Mouse (Mus musculus): ENCODE results near the gene Rbbp8nl. TPM values are rescaled to one million over a fixed set of nuclear protein-coding genes. Genes with fewer than 3 reads are reported as not detected.

Rbbp8nl gene
- polyA plus RNA-seq, 1 experiment from 2014 or later: 1.6 TPM

- H3K4me2 ChIP-seq (replicated peaks; ENCODE audit: low read depth, low read length): peak within 1 kb of the TSS; percentile 73
- ATAC-seq (ENCODE audit: low FRiP score, low TSS enrichment): peak; percentile 95
- peaks cover 34% of the 10 kb centered on the region for H3K4me1 ChIP-seq (ENCODE audit: insufficient read depth, low read length)
- 6% methylated on average over 68 of the region's 68 CpGs for WGBS
- no peaks in the 10 kb centered on the region for H3K9me3 ChIP-seq (ENCODE audit: low read length)
- H3K4me3 ChIP-seq (ENCODE audit: low read length): peak within 1 kb of the TSS; percentile 86
- H3K36me3 ChIP-seq (ENCODE audit: insufficient read depth, low read length): no peaks in the 10 kb centered on the region
- H3K27ac ChIP-seq (ENCODE audit: low read length): peak within 1 kb of the TSS; percentile 37; the same call in 1 of the 2 replicates
- H3K27me3 ChIP-seq (ENCODE audit: insufficient read depth, low read length): no peaks in the 10 kb centered on the region
- peak within 1 kb of the TSS; percentile 92 for H3K9ac ChIP-seq (replicated peaks; ENCODE audit: low read length)
These were observed 16.1 kb downstream of the Rbbp8nl start, which contains the start of gene Cables2 for GRCm38 (mm10) chr2:180273394-180274244. Cables2 (minus strand) TSS chr2:180273496.

GRCm38 (mm10) chr2:180272884-180273321, 16.8 kb downstream of the Rbbp8nl start:
- Histone ChIP-seq H3K36me3 (ENCODE audit: insufficient read depth, low read length) (no peaks in the 10 kb centered on the region), H3K9me3 (ENCODE audit: low read length) (no peaks in the 10 kb centered on the region), H3K27ac (ENCODE audit: low read length) (peak overlapping the region; percentile 37; the same call in 1 of the 2 replicates), H3K4me3 (ENCODE audit: low read length) (peak overlapping the region; percentile 86), H3K4me2 (replicated peaks; ENCODE audit: low read depth, low read length) (peak overlapping the region; percentile 73), H3K27me3 (ENCODE audit: insufficient read depth, low read length) (no peaks in the 10 kb centered on the region), H3K9ac (replicated peaks; ENCODE audit: low read length) (peak overlapping the region; percentile 92), H3K4me1 (ENCODE audit: insufficient read depth, low read length) (peaks cover 34% of the 10 kb centered on the region)
- peak; percentile 32 for ATAC-seq (ENCODE audit: low FRiP score, low TSS enrichment)
- WGBS: under 1% methylated on average over 19 of the region's 37 CpGs

- Histone ChIP-seq H3K9ac (replicated peaks; ENCODE audit: low read length) (peak overlapping the region; percentile 92), H3K27ac (ENCODE audit: low read length) (no peak overlapping the region), H3K36me3 (ENCODE audit: insufficient read depth, low read length) (no peaks in the 10 kb centered on the region), H3K4me2 (replicated peaks; ENCODE audit: low read depth, low read length) (peak overlapping the region; percentile 73), H3K4me1 (ENCODE audit: insufficient read depth, low read length) (peaks cover 34% of the 10 kb centered on the region), H3K4me3 (ENCODE audit: low read length) (peak overlapping the region; percentile 86; the same call in 1 of the 2 replicates), H3K27me3 (ENCODE audit: insufficient read depth, low read length) (no peaks in the 10 kb centered on the region), H3K9me3 (ENCODE audit: low read length) (no peaks in the 10 kb centered on the region)
- no peak for ATAC-seq (ENCODE audit: low FRiP score, low TSS enrichment)
- 63% methylated on average over 5 of the region's 5 CpGs for WGBS
These were observed 17.8 kb downstream of the Rbbp8nl start for GRCm38 (mm10) chr2:180271804-180272395.

GRCm38 (mm10) chr2:180270537-180271255, 19.0 kb downstream of the Rbbp8nl start:
- 0 out of 2 replicates have a peak overlapping the region, but pooled peaks have one; percentile 11 for H3K9ac ChIP-seq (replicated peaks; ENCODE audit: low read length)
- 50% methylated on average over 7 of the region's 7 CpGs for WGBS
- no peak for ATAC-seq (ENCODE audit: low FRiP score, low TSS enrichment)

GRCm38 (mm10) chr2:180269329-180269728, 20.4 kb downstream of the Rbbp8nl start:
- no peak overlapping the region for H3K4me3 ChIP-seq (ENCODE audit: low read length)
- H3K4me2 ChIP-seq (replicated peaks; ENCODE audit: low read depth, low read length): no peak overlapping the region
- H3K9ac ChIP-seq (replicated peaks; ENCODE audit: low read length): no peak overlapping the region
- WGBS: 91% methylated on average over 10 of the region's 10 CpGs
- H3K9me3 ChIP-seq (ENCODE audit: low read length): no peaks in the 10 kb centered on the region
- ATAC-seq (ENCODE audit: low FRiP score, low TSS enrichment): no peak
- H3K27ac ChIP-seq (ENCODE audit: low read length): no peak overlapping the region
- no peaks in the 10 kb centered on the region; the same call in 1 of the 2 replicates for H3K36me3 ChIP-seq (ENCODE audit: insufficient read depth, low read length)
- no peaks in the 10 kb centered on the region for H3K27me3 ChIP-seq (ENCODE audit: insufficient read depth, low read length)
- H3K4me1 ChIP-seq (ENCODE audit: insufficient read depth, low read length): peaks cover 24% of the 10 kb centered on the region

More at GRCm38 (mm10) chr2:180270537-180271255, 19.0 kb downstream of the Rbbp8nl start:
- Histone ChIP-seq H3K27me3 (ENCODE audit: insufficient read depth, low read length) (no peaks in the 10 kb centered on the region), H3K4me3 (ENCODE audit: low read length) (no peak overlapping the region), H3K4me1 (ENCODE audit: insufficient read depth, low read length) (peaks cover 24% of the 10 kb centered on the region), H3K9me3 (ENCODE audit: low read length) (no peaks in the 10 kb centered on the region), H3K36me3 (ENCODE audit: insufficient read depth, low read length) (no peaks in the 10 kb centered on the region), H3K27ac (ENCODE audit: low read length) (no peak overlapping the region), H3K4me2 (replicated peaks; ENCODE audit: low read depth, low read length) (no peak overlapping the region)

GRCm38 (mm10) chr2:180267955-180268354, 21.7 kb downstream of the Rbbp8nl start:
- no peak overlapping the region for H3K27ac ChIP-seq (ENCODE audit: low read length)
- no peak overlapping the region for H3K9ac ChIP-seq (replicated peaks; ENCODE audit: low read length)
- no peaks in the 10 kb centered on the region for H3K9me3 ChIP-seq (ENCODE audit: low read length)
- peaks cover 4% of the 10 kb centered on the region for H3K36me3 ChIP-seq (ENCODE audit: insufficient read depth, low read length)
- 60% methylated on average over 2 of the region's 2 CpGs for WGBS
- H3K4me3 ChIP-seq (ENCODE audit: low read length): no peak overlapping the region
- H3K4me2 ChIP-seq (replicated peaks; ENCODE audit: low read depth, low read length): no peak overlapping the region
- no peak for ATAC-seq (ENCODE audit: low FRiP score, low TSS enrichment)
- peaks cover 20% of the 10 kb centered on the region for H3K4me1 ChIP-seq (ENCODE audit: insufficient read depth, low read length)
- H3K27me3 ChIP-seq (ENCODE audit: insufficient read depth, low read length): no peaks in the 10 kb centered on the region

GRCm38 (mm10) chr2:180262891-180263290, 26.8 kb downstream of the Rbbp8nl start:
- Histone ChIP-seq H3K27ac (ENCODE audit: low read length) (peak overlapping the region; percentile 22; the same call in 1 of the 2 replicates), H3K36me3 (ENCODE audit: insufficient read depth, low read length) (peaks cover 37% of the 10 kb centered on the region), H3K4me3 (ENCODE audit: low read length) (no peak overlapping the region), H3K9ac (replicated peaks; ENCODE audit: low read length) (no peak overlapping the region), H3K4me2 (replicated peaks; ENCODE audit: low read depth, low read length) (no peak overlapping the region), H3K9me3 (ENCODE audit: low read length) (no peaks in the 10 kb centered on the region), H3K4me1 (ENCODE audit: insufficient read depth, low read length) (peaks cover 7% of the 10 kb centered on the region), H3K27me3 (ENCODE audit: insufficient read depth, low read length) (no peaks in the 10 kb centered on the region)
- WGBS: 80% methylated on average over 10 of the region's 10 CpGs
- ATAC-seq (ENCODE audit: low FRiP score, low TSS enrichment): no peak

- Histone ChIP-seq H3K36me3 (ENCODE audit: insufficient read depth, low read length) (peaks cover 37% of the 10 kb centered on the region), H3K4me3 (ENCODE audit: low read length) (no peak overlapping the region), H3K9me3 (ENCODE audit: low read length) (no peaks in the 10 kb centered on the region), H3K27ac (ENCODE audit: low read length) (peak overlapping the region; percentile 22; the same call in 1 of the 2 replicates), H3K9ac (replicated peaks; ENCODE audit: low read length) (no peak overlapping the region), H3K27me3 (ENCODE audit: insufficient read depth, low read length) (no peaks in the 10 kb centered on the region), H3K4me1 (ENCODE audit: insufficient read depth, low read length) (peaks cover 8% of the 10 kb centered on the region), H3K4me2 (replicated peaks; ENCODE audit: low read depth, low read length) (no peak overlapping the region)
- ATAC-seq (ENCODE audit: low FRiP score, low TSS enrichment): 0 out of 2 replicates have a peak, but pooled peaks have one; percentile 16
- 74% methylated on average over 3 of the region's 3 CpGs for WGBS
These were observed 27.2 kb downstream of the Rbbp8nl start for GRCm38 (mm10) chr2:180262441-180262840.

- no peaks in the 10 kb centered on the region for H3K9me3 ChIP-seq (ENCODE audit: low read length)
- H3K27ac ChIP-seq (ENCODE audit: low read length): peak overlapping the region; percentile 19; the same call in 1 of the 2 replicates
- H3K4me2 ChIP-seq (replicated peaks; ENCODE audit: low read depth, low read length): no peak overlapping the region
- H3K9ac ChIP-seq (replicated peaks; ENCODE audit: low read length): no peak overlapping the region
- peaks cover 8% of the 10 kb centered on the region for H3K4me1 ChIP-seq (ENCODE audit: insufficient read depth, low read length)
- H3K4me3 ChIP-seq (ENCODE audit: low read length): no peak overlapping the region
- ATAC-seq (ENCODE audit: low FRiP score, low TSS enrichment): no peak
- H3K27me3 ChIP-seq (ENCODE audit: insufficient read depth, low read length): no peaks in the 10 kb centered on the region
- H3K36me3 ChIP-seq (ENCODE audit: insufficient read depth, low read length): peaks cover 37% of the 10 kb centered on the region
- 89% methylated on average over 7 of the region's 7 CpGs for WGBS
These were observed 27.8 kb downstream of the Rbbp8nl start for GRCm38 (mm10) chr2:180261901-180262300.

Data from kidney, embryonic 16.5 days (tissue).